Mouse (Mus musculus): ENCODE results near the gene Triap1.

- TF ChIP-seq CTCF (IDR thresholded peaks at IDR 0.05; ENCODE audit: borderline replicate concordance, insufficient read depth, low read depth, low read length): no peak
- TF ChIP-seq POLR2A (IDR thresholded peaks at IDR 0.05; ENCODE audit: borderline replicate concordance, insufficient read depth, low read length): no peak
Measured at GRCm38 (mm10) chr5:115362216-115362615, 21.2 kb downstream of the Triap1 start.
